Mouse (Mus musculus) stomach, embryonic 16.5 days (tissue): ENCODE measurements around the gene Lnpep. TPM values are rescaled to one million over a fixed set of nuclear protein-coding genes. Genes with fewer than 3 reads are reported as not detected.
"Not testable (repeated sequence)": the region's sequence is repeated elsewhere in the genome, so short reads cannot be mapped to it uniquely, and the experiment has no call there.

Source experiments
- ATAC-seq: fragments of 200-750 bp; cut with Nextera tagmentation; 2 replicates; pipeline ENCODE4 v1.8.0; 2017; ENCODE audit warnings: moderate number of reproducible peaks, moderate TSS enrichment; ENCODE audit not compliant: insufficient read depth, low FRiP score
- H3K27ac ChIP-seq: fragments of 300-500 bp; sonication (generic); 2 replicates; pipeline ENCODE4 v1.5.1; 2014; ENCODE audit warnings: low read length
- H3K27me3 ChIP-seq: fragments of 300-500 bp; sonication (generic); 2 replicates; pipeline ENCODE4 v1.6.1; 2014; ENCODE audit warnings: low read length, control low read depth, mixed read lengths; ENCODE audit not compliant: control insufficient read depth, insufficient read depth
- H3K36me3 ChIP-seq: fragments of 300-500 bp; sonication (generic); 2 replicates; pipeline ENCODE4 v1.6.1; 2014; ENCODE audit warnings: low read length; ENCODE audit not compliant: control insufficient read depth, insufficient read depth
- H3K4me1 ChIP-seq: fragments of 300-500 bp; sonication (generic); 2 replicates; pipeline ENCODE4 v1.6.1; 2014; ENCODE audit warnings: low read length, control low read depth, mixed read lengths; ENCODE audit not compliant: control insufficient read depth, insufficient read depth
- H3K4me2 ChIP-seq: fragments of 300-500 bp; sonication (generic); 2 replicates; pipeline ENCODE4 v1.6.1; 2014; ENCODE audit warnings: low read depth, low read length, mixed read lengths
- H3K4me3 ChIP-seq: fragments of 300-500 bp; sonication (generic); replicated peaks from 2 replicates; pipeline ENCODE4 v1.5.1; 2014; ENCODE audit warnings: mild to moderate bottlenecking, low read length
- H3K9ac ChIP-seq: fragments of 300-500 bp; sonication (generic); 2 replicates; pipeline ENCODE4 v1.6.1; 2014; ENCODE audit warnings: low read length
- H3K9me3 ChIP-seq: fragments of 300-500 bp; sonication (generic); replicated peaks from 2 replicates; pipeline ENCODE4 v1.6.1; 2016; ENCODE audit warnings: low read length, control low read depth; ENCODE audit not compliant: control insufficient read depth
- WGBS: fragments of 180-500 bp; shearing (Covaris S2); extraction: QIAGEN DNeasy Blood & Tissue Kit; methylation state at CpG from one replicate; pipeline ENCODE4 v1.1.7; 2014; 5-methylcytosine and 5-hydroxymethylcytosine counted together
- polyA plus RNA-seq: library from polyadenylated mRNA; unstranded; fragments of >200 nt; fragmentation: Nextera tagmentation; extraction: Ambion mirVana; gene quantifications from 2 replicates; pipeline ENCODE4 v1.2.1, GENCODE M21; 2015

The Lnpep gene
- polyA plus RNA-seq, 1 experiment from 2014 or later = 10.1 TPM

- H3K36me3 ChIP-seq = no peaks in the 10 kb centered on the region
- no peak overlapping the region for H3K4me2 ChIP-seq
- H3K9ac ChIP-seq = no peak overlapping the region
- no peaks in the 10 kb centered on the region for H3K27me3 ChIP-seq
- H3K9me3 ChIP-seq = no peaks in the 10 kb centered on the region
- 61% methylated on average over 3 of the region's 3 CpGs for WGBS
- no peak for ATAC-seq
- H3K4me1 ChIP-seq = no peaks in the 10 kb centered on the region
- H3K4me3 ChIP-seq = no peak overlapping the region
- H3K27ac ChIP-seq = no peak overlapping the region
Observed at GRCm38 (mm10) chr17:17567071-17567470, 57.8 kb downstream of the Lnpep start.

DNA sequence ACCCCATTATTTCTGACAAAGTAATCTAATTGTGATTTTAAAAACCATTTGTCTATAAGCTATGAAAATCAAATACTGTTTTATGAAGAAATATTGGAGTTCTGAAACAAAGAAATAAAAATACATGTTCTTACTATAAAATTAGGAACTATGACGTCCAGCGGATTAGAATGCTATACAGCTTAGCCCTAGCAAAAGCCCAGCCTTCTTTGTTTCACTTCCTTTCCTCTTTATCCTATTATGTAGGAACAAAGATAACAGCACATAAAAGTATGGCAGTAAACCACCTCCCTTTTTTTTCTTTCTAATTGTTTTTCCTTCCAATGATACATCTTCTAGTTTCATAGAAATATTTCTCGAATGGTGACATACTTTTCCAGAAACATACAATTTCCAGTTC lies 75.9 kb downstream of the Lnpep start:
- Histone ChIP-seq H3K9ac (no peak overlapping the region), H3K27ac (no peak overlapping the region), H3K27me3 (no peaks in the 10 kb centered on the region), H3K9me3 (no peaks in the 10 kb centered on the region), H3K36me3 (0 out of 2 replicates have a peak, but pooled peaks cover 2% of the 10 kb centered on the region), H3K4me3 (no peak overlapping the region), H3K4me1 (no peaks in the 10 kb centered on the region), H3K4me2 (no peak overlapping the region)
- no peak for ATAC-seq
- WGBS = 87% methylated on average over 3 of the region's 3 CpGs

- H3K36me3 ChIP-seq = peaks cover 19% of the 10 kb centered on the region
- no peak overlapping the region for H3K4me2 ChIP-seq
- no peaks in the 10 kb centered on the region for H3K9me3 ChIP-seq
- no peak overlapping the region for H3K9ac ChIP-seq
- no peaks in the 10 kb centered on the region for H3K27me3 ChIP-seq
- H3K4me1 ChIP-seq = no peaks in the 10 kb centered on the region
- H3K4me3 ChIP-seq = no peak overlapping the region
- H3K27ac ChIP-seq = no peak overlapping the region
- ATAC-seq = no peak
Observed at GRCm38 (mm10) chr17:17531338-17531737, 93.5 kb downstream of the Lnpep start.

DNA sequence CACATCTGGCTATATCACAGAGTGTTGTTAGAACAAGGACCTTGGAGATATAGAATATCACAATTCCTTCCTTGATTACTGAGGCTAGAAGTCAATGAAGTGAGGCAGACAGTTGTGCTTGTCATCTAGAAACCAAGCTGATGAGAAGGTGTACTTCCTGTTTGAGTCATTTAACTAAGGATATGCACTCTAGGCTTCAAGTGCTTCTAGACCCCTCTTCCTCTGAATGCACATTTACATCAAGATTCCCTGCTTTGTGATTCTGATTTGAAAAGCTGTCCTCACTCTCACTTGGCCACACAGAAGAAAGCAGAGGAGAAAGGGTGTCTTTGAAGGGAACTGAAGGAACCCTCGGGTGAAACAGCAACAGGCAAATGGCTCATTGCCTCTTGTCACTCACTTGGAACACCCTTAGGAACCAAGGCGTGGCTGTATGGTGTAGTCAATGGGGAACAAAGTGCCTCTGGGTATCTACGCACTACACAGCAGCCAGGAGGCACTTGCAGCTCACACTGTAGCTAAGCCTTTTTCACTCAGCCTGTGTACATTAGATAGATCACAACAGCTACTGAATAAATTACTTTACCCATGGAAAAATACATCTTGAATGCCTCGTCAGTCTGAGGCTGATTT lies 108.3 kb downstream of the Lnpep start:
- H3K4me1 ChIP-seq = no peaks in the 10 kb centered on the region
- no peak overlapping the region for H3K9ac ChIP-seq
- no peak overlapping the region for H3K4me3 ChIP-seq
- WGBS = 67% methylated on average over 4 of the region's 4 CpGs
- no peak overlapping the region for H3K4me2 ChIP-seq
- no peaks in the 10 kb centered on the region for H3K9me3 ChIP-seq
- no peak overlapping the region for H3K27ac ChIP-seq
- H3K27me3 ChIP-seq = no peaks in the 10 kb centered on the region
- ATAC-seq = no peak
- no peaks in the 10 kb centered on the region; the same call in 1 of the 2 replicates for H3K36me3 ChIP-seq

GRCm38 (mm10) chr17:17506677-17507076 lies 118.2 kb downstream of the Lnpep start:
- WGBS = 82% methylated on average over 10 of the region's 10 CpGs
- H3K27ac ChIP-seq = no peak overlapping the region
- no peaks in the 10 kb centered on the region for H3K27me3 ChIP-seq
- H3K4me2 ChIP-seq = no peak overlapping the region
- H3K4me3 ChIP-seq = no peak overlapping the region
- no peaks in the 10 kb centered on the region for H3K9me3 ChIP-seq
- no peak overlapping the region for H3K9ac ChIP-seq
- ATAC-seq = no peak
- H3K36me3 ChIP-seq = no peaks in the 10 kb centered on the region
- H3K4me1 ChIP-seq = no peaks in the 10 kb centered on the region

- no peak overlapping the region for H3K4me2 ChIP-seq
- H3K27me3 ChIP-seq = no peaks in the 10 kb centered on the region
- no peaks in the 10 kb centered on the region for H3K9me3 ChIP-seq
- no peak for ATAC-seq
- H3K9ac ChIP-seq = no peak overlapping the region
- no peak overlapping the region for H3K27ac ChIP-seq
- H3K4me1 ChIP-seq = no peaks in the 10 kb centered on the region
- H3K36me3 ChIP-seq = no peaks in the 10 kb centered on the region
- 58% methylated on average over 3 of the region's 3 CpGs for WGBS
- H3K4me3 ChIP-seq = no peak overlapping the region
Observed at GRCm38 (mm10) chr17:17499278-17499677, 125.6 kb downstream of the Lnpep start.

- H3K27ac ChIP-seq = no peak overlapping the region
- WGBS = 16% methylated on average over 1 of the region's 1 CpGs
Observed at GRCm38 (mm10) chr17:17498848-17499247, 126.0 kb downstream of the Lnpep start.

DNA sequence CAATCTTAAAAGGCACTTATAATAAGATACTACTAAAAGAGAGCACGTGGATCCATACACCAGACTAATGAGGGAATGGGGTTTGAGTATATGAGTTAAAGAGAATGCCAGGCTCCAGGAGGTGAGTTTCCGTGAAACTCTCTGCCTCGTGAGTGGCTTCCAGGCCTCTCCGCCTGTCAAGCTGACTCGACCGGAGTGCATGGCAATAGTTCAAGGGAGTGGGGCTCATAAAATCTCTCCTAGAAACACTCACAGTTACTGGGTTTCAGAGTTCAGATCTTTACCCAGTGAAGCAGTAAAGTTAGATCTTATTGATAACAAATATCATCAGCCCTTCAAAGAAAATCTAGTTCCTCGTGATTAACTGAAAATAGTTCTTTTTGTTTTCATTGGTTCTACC lies 128.1 kb downstream of the Lnpep start:
- Histone ChIP-seq H3K9me3 (no peaks in the 10 kb centered on the region), H3K36me3 (no peaks in the 10 kb centered on the region), H3K9ac (no peak overlapping the region), H3K27ac (no peak overlapping the region), H3K4me1 (no peaks in the 10 kb centered on the region), H3K4me3 (no peak overlapping the region), H3K4me2 (no peak overlapping the region), H3K27me3 (no peaks in the 10 kb centered on the region)
- WGBS = 90% methylated on average over 7 of the region's 7 CpGs
- ATAC-seq = no peak

More at GRCm38 (mm10) chr17:17498848-17499247, 126.0 kb downstream of the Lnpep start:
- no peak for ATAC-seq
- Histone ChIP-seq H3K9ac (no peak overlapping the region), H3K4me1 (no peaks in the 10 kb centered on the region), H3K36me3 (no peaks in the 10 kb centered on the region), H3K27me3 (no peaks in the 10 kb centered on the region), H3K4me3 (no peak overlapping the region), H3K9me3 (no peaks in the 10 kb centered on the region), H3K4me2 (no peak overlapping the region)

GRCm38 (mm10) chr17:17496234-17496633 lies 128.6 kb downstream of the Lnpep start:
- not testable (repeated sequence) for H3K9me3 ChIP-seq, H3K9ac ChIP-seq, H3K4me1 ChIP-seq, H3K36me3 ChIP-seq, H3K4me3 ChIP-seq, H3K27ac ChIP-seq, ATAC-seq, H3K27me3 ChIP-seq, H3K4me2 ChIP-seq
